Mouse (Mus musculus) CH12.LX (cell line): ENCODE measurements at regions not wholly inside any gene's neighbourhood (a gene's known extent, or its start where the extent isn't known, plus 50 kb on each side); places are given as distances from the start of the nearest gene placed in this dataset.

Experiments used
- DNase-seq: peaks from one replicate; pipeline ENCODE4 v3.0.0-alpha.2; 2013; ENCODE audit errors: extremely low read depth
- H3K27ac ChIP-seq: 2 replicates; pipeline ENCODE4 v1.5.1; 2012; ENCODE audit warnings: low read depth, mild to moderate bottlenecking, control low read depth, moderate library complexity; ENCODE audit not compliant: insufficient read depth
- H3K27me3 ChIP-seq: replicated peaks from 2 replicates; pipeline ENCODE3; 2012; ENCODE audit warnings: inconsistent platforms
- H3K36me3 ChIP-seq, 2 experiments: replicated peaks in 1 of 2; 2 replicates each; pipeline versions ENCODE3 to v1.6.1; 2012; ENCODE audit warnings: inconsistent platforms in 1 of 2, low read length in 1 of 2, mild to moderate bottlenecking in 1 of 2, mixed read lengths in 1 of 2, moderate library complexity in 1 of 2; ENCODE audit not compliant: control insufficient read depth in 1 of 2, insufficient read depth in 1 of 2
- H3K4me1 ChIP-seq, 2 experiments: 2 replicates each; pipeline ENCODE4 v1.6.1; 2012; ENCODE audit warnings: inconsistent platforms in 1 of 2, moderate library complexity in 1 of 2; ENCODE audit not compliant: insufficient read depth in 2 of 2, control insufficient read depth in 1 of 2
- H3K4me2 ChIP-seq: 2 replicates; pipeline ENCODE4 v1.6.1; 2012; ENCODE audit warnings: low read depth, mild to moderate bottlenecking, control low read depth; ENCODE audit not compliant: poor library complexity, insufficient read depth, severe bottlenecking
- H3K4me3 ChIP-seq, 3 experiments: fragments of 150-350 bp in 1 of 3; sonication (generic) in 1 of 3; replicated peaks in 1 of 3; 2 replicates each; pipeline versions ENCODE3 to v1.5.1; 2011 to 2012; ENCODE audit warnings: low read depth in 2 of 3, low read length in 2 of 3, mild to moderate bottlenecking in 2 of 3, moderate library complexity in 2 of 3, control low read depth in 1 of 3, improper control_type of control experiment in 1 of 3, inconsistent platforms in 1 of 3, mixed read lengths in 1 of 3; ENCODE audit not compliant: poor library complexity in 1 of 3
- H3K79me2 ChIP-seq: replicated peaks from 2 replicates; pipeline ENCODE4 v1.6.1; 2012; ENCODE audit warnings: mild to moderate bottlenecking, moderate library complexity; ENCODE audit not compliant: control insufficient read depth, poor library complexity, insufficient read depth, severe bottlenecking; ENCODE audit errors: extremely low read depth
- H3K9ac ChIP-seq: 2 replicates; pipeline ENCODE4 v1.6.1; 2012; ENCODE audit warnings: low read depth, mild to moderate bottlenecking, control low read depth, moderate library complexity; ENCODE audit not compliant: insufficient read depth
- H3K9me3 ChIP-seq: replicated peaks from 2 replicates; pipeline ENCODE3; 2012; ENCODE audit warnings: low read length, inconsistent platforms, mixed read lengths
- BHLHE40 ChIP-seq: IDR thresholded peaks from 2 replicates; pipeline ENCODE4 v1.6.1; 2011; ENCODE audit warnings: mild to moderate bottlenecking, low read depth, low read length, improper control_type of control experiment
- CTCF ChIP-seq, 2 experiments: IDR thresholded peaks in 1 of 2; conservative IDR thresholded peaks in 1 of 2; 2 replicates each; pipeline ENCODE4 v1.5.1; 2011 to 2012; ENCODE audit warnings: low read depth in 2 of 2, low read length in 2 of 2, improper control_type of control experiment in 1 of 2, inconsistent platforms in 1 of 2, mild to moderate bottlenecking in 1 of 2, moderate library complexity in 1 of 2
- E2F4 ChIP-seq: IDR thresholded peaks from 2 replicates; pipeline ENCODE4 v1.6.1; 2011; ENCODE audit warnings: low read depth, low read length, improper control_type of control experiment; ENCODE audit not compliant: insufficient replicate concordance
- ELF1 ChIP-seq: IDR thresholded peaks from 2 replicates; pipeline ENCODE4 v1.6.1; 2014; ENCODE audit warnings: low read depth, mild to moderate bottlenecking, inconsistent platforms, low read length, improper control_type of control experiment
- EP300 ChIP-seq: IDR thresholded peaks from 2 replicates; pipeline ENCODE4 v1.6.1; 2011; ENCODE audit warnings: low read length, improper control_type of control experiment
- ETS1 ChIP-seq: conservative IDR thresholded peaks from 2 replicates; pipeline ENCODE4 v1.6.1; 2012; ENCODE audit warnings: low read depth, mild to moderate bottlenecking, inconsistent platforms, low read length, improper control_type of control experiment, moderate library complexity
- GABPA ChIP-seq: IDR thresholded peaks from 2 replicates; pipeline ENCODE4 v1.6.1; 2012; ENCODE audit warnings: low read depth, low read length, improper control_type of control experiment, inconsistent platforms; ENCODE audit not compliant: insufficient replicate concordance
- HCFC1 ChIP-seq: IDR thresholded peaks from 2 replicates; pipeline ENCODE4 v1.6.1; 2012; ENCODE audit warnings: low read depth, mild to moderate bottlenecking, inconsistent platforms, low read length, improper control_type of control experiment
- JUN ChIP-seq: IDR thresholded peaks from 2 replicates; pipeline ENCODE4 v1.6.1; 2011; ENCODE audit warnings: low read depth, mild to moderate bottlenecking, low read length, improper control_type of control experiment, moderate library complexity; ENCODE audit not compliant: insufficient read depth
- JUND ChIP-seq: conservative IDR thresholded peaks from 2 replicates; pipeline ENCODE4 v1.6.1; 2011; ENCODE audit warnings: low read depth, low read length, improper control_type of control experiment
- MAFK ChIP-seq: IDR thresholded peaks from 2 replicates; pipeline ENCODE4 v1.6.1; 2011; ENCODE audit warnings: low read length, improper control_type of control experiment; ENCODE audit not compliant: insufficient replicate concordance
- MAX ChIP-seq: IDR thresholded peaks from 2 replicates; pipeline ENCODE4 v1.6.1; 2011; ENCODE audit warnings: low read length, improper control_type of control experiment
- MEF2A ChIP-seq: IDR thresholded peaks from 2 replicates; pipeline ENCODE4 v1.6.1; 2014; ENCODE audit warnings: low read depth, mild to moderate bottlenecking, inconsistent platforms, low read length, improper control_type of control experiment, borderline replicate concordance
- MXI1 ChIP-seq: IDR thresholded peaks from 2 replicates; pipeline ENCODE4 v1.6.1; 2011; ENCODE audit warnings: mild to moderate bottlenecking, low read depth, low read length, improper control_type of control experiment
- NELFE ChIP-seq: IDR thresholded peaks from 2 replicates; pipeline ENCODE4 v1.6.1; 2011; ENCODE audit warnings: low read depth, low read length, improper control_type of control experiment
- PAX5 ChIP-seq: IDR thresholded peaks from 2 replicates; pipeline ENCODE4 v1.6.1; 2012; ENCODE audit warnings: low read length, inconsistent platforms, mixed read lengths
- POLR2A ChIP-seq: IDR thresholded peaks from 2 replicates; pipeline ENCODE4 v1.6.1; 2011; ENCODE audit warnings: low read depth, mild to moderate bottlenecking, improper control_type of control experiment, low read length
- POLR2AphosphoS2 ChIP-seq: IDR thresholded peaks from 2 replicates; pipeline ENCODE4 v1.6.1; 2011; ENCODE audit warnings: low read depth, low read length, improper control_type of control experiment
- RCOR1 ChIP-seq: conservative IDR thresholded peaks from 2 replicates; pipeline ENCODE4 v1.6.1; 2012; ENCODE audit warnings: low read depth, mild to moderate bottlenecking, inconsistent platforms, low read length, improper control_type of control experiment
- SMC3 ChIP-seq: IDR thresholded peaks from 2 replicates; pipeline ENCODE4 v1.6.1; 2011; ENCODE audit warnings: low read depth, low read length, improper control_type of control experiment
- TBP ChIP-seq: conservative IDR thresholded peaks from 2 replicates; pipeline ENCODE4 v1.6.1; 2011; ENCODE audit warnings: low read depth, low read length, improper control_type of control experiment
- TCF12 ChIP-seq: IDR thresholded peaks from 2 replicates; pipeline ENCODE4 v1.6.1; 2014; ENCODE audit warnings: low read depth, mild to moderate bottlenecking, inconsistent platforms, low read length, improper control_type of control experiment
- UBTF ChIP-seq: IDR thresholded peaks from 2 replicates; pipeline ENCODE4 v1.6.1; 2012; ENCODE audit warnings: low read depth, mild to moderate bottlenecking, inconsistent platforms, low read length, improper control_type of control experiment, moderate library complexity
- USF1 ChIP-seq: IDR thresholded peaks from 2 replicates; pipeline ENCODE4 v1.6.1; 2014; ENCODE audit warnings: low read depth, mild to moderate bottlenecking, inconsistent platforms, low read length, improper control_type of control experiment
- USF2 ChIP-seq: conservative IDR thresholded peaks from 2 replicates; pipeline ENCODE4 v1.6.1; 2011; ENCODE audit warnings: low read depth, low read length, improper control_type of control experiment
- ZC3H11A ChIP-seq: IDR thresholded peaks from 2 replicates; pipeline ENCODE4 v1.6.1; 2012; ENCODE audit warnings: low read depth, mild to moderate bottlenecking, inconsistent platforms, low read length, improper control_type of control experiment
- ZMIZ1 ChIP-seq: IDR thresholded peaks from 2 replicates; pipeline ENCODE4 v1.6.1; 2012; ENCODE audit warnings: low read depth, mild to moderate bottlenecking, inconsistent platforms, low read length, improper control_type of control experiment
- ZNF384 ChIP-seq: IDR thresholded peaks from 2 replicates; pipeline ENCODE4 v1.6.1; 2012; ENCODE audit warnings: low read depth, low read length, improper control_type of control experiment, inconsistent platforms
- dilution Hi-C: fragments of 300-500 bp; cut with MboI; formaldehyde crosslinking; loops from 2 replicates; pipeline ENCODE4 v1.14.3; 2020; ENCODE audit warnings: low sequenced_read_pairs; ENCODE audit not compliant: extremely low pct_unique_long_range_greater_than_20kb, extremely low pct_ligation_motif_present
- in situ Hi-C: fragments of 300-500 bp; cut with MboI; formaldehyde crosslinking; loops from 3 replicates; pipeline ENCODE4 v1.14.3; 2019; ENCODE audit warnings: low sequenced_read_pairs, low pct_ligation_motif_present, low pct_unique_long_range_greater_than_20kb, mixed read lengths

DNA sequence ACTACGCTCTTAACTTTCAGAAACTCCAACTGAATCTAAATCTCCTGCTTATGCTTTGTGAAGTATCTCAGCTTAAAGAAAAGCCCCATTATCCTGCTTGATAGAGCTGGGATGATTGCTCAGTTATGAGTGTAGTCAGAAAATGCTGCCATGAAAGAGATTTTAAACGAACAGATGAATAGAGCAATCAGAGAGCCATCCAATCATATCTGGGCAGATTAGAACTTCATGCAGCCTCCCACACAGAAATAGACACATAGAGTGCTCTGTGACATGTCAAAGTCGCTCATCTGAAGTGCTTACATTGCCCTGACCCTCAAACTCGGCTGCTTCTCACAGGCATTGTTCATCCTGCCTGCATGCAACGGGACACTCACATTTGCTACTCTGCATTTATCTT, 299.0 kb downstream of the Dmrt2 start:
- no peak overlapping the region for H3K27ac ChIP-seq
- H3K4me3 ChIP-seq = no peak overlapping the region
- no peak for DNase-seq
- no peaks in the 10 kb centered on the region for H3K4me1 ChIP-seq
- no peaks in the 10 kb centered on the region for H3K36me3 ChIP-seq
- H3K4me2 ChIP-seq = no peak overlapping the region
- TF ChIP-seq PAX5 = no peak
- TF ChIP-seq ELF1 = no peak
- TF ChIP-seq USF1 = no peak
- no peak for TF ChIP-seq USF2
- TF ChIP-seq, all 38 proteins: peak for 0
- H3K9ac ChIP-seq = no peak overlapping the region
- H3K79me2 ChIP-seq = no peaks in the 10 kb centered on the region
- dilution Hi-C loops = no loop called here
- in situ Hi-C loops = no loop called here
- no peaks in the 10 kb centered on the region for H3K27me3 ChIP-seq
- H3K9me3 ChIP-seq = no peaks in the 10 kb centered on the region

DNA sequence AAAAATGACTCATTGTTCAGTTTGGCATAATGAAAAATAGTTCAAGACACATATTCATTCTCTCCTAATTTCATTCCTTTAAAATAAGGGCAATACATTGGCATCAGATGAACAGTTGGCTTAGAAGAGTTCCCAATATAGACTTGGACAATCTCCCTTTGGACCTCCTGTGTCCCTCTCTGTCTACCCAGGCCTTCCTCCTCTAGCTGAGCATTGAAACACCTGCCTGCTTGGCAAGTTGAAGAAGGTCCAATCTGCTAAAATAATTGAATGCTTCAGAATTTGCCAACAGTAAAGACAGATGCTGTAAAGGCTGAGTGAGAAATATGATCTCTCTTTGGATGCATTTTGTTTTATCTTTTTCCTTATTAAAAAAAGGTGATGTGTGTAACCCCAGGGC, 303.0 kb downstream of the Dmrt2 start:
- no peaks in the 10 kb centered on the region for H3K9me3 ChIP-seq
- no peaks in the 10 kb centered on the region for H3K27me3 ChIP-seq
- H3K9ac ChIP-seq = no peak overlapping the region
- H3K4me3 ChIP-seq = no peak overlapping the region
- in situ Hi-C loops = no loop called here
- H3K4me2 ChIP-seq = no peak overlapping the region
- H3K27ac ChIP-seq = no peak overlapping the region
- TF ChIP-seq ETS1 (no peak), GABPA (no peak), ELF1 (no peak), MAFK (no peak), E2F4 (no peak), JUN (no peak), CTCF (conservative IDR thresholded peaks at IDR 0.05 in 1 of 2, IDR thresholded peaks at IDR 0.05 in 1 of 2; ENCODE audit: low read depth in 2 of 2, low read length in 2 of 2) (no peak), NELFE (no peak), ZC3H11A (no peak), TCF12 (no peak), POLR2AphosphoS2 (no peak), MXI1 (no peak), TBP (no peak)
- no peaks in the 10 kb centered on the region for H3K4me1 ChIP-seq
- H3K36me3 ChIP-seq = no peaks in the 10 kb centered on the region
- no peaks in the 10 kb centered on the region for H3K79me2 ChIP-seq
- DNase-seq = no peak
- dilution Hi-C loops = no loop called here

DNA sequence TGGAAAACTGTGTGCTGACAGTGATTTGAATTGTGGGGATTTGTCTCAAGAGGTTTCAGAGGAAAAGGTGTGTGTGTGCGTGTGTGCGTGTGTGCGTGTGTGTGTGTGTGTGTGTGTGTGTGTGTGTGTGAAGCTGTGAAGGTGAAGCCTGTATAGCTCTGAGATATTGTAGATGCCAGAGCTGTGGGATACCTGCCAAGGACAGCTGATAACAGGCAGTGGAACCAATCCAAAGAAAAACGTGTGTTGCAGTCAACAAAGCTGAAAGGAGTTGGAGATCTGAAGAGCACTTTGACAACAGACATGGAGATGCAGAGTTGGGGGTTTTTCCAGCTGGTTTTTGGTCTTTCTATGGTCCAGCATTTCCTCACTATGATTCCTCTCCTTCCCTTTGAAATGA, 308.1 kb downstream of the Dmrt2 start:
- H3K4me1 ChIP-seq = no peaks in the 10 kb centered on the region
- H3K79me2 ChIP-seq = no peaks in the 10 kb centered on the region
- no peak overlapping the region for H3K4me3 ChIP-seq
- H3K9ac ChIP-seq = no peak overlapping the region
- H3K27ac ChIP-seq = no peak overlapping the region
- no peaks in the 10 kb centered on the region for H3K9me3 ChIP-seq
- H3K36me3 ChIP-seq = no peaks in the 10 kb centered on the region
- in situ Hi-C loops (no loop called here), dilution Hi-C loops (no loop called here)
- no peak overlapping the region for H3K4me2 ChIP-seq
- H3K27me3 ChIP-seq = no peaks in the 10 kb centered on the region
- TF ChIP-seq JUND (no peak), TCF12 (no peak), UBTF (no peak), SMC3 (no peak), USF2 (no peak), POLR2A (no peak), MEF2A (no peak), MAX (no peak), ZNF384 (no peak), BHLHE40 (no peak), ETS1 (no peak), RCOR1 (no peak), EP300 (no peak), TBP (no peak), PAX5 (no peak), MXI1 (no peak), HCFC1 (no peak), USF1 (no peak), ZMIZ1 (no peak)
- DNase-seq = no peak
